Mouse (Mus musculus) liver, adult 2 months (tissue): ENCODE results near the gene Olfr857. TPM values are rescaled to one million over a fixed set of nuclear protein-coding genes. Genes with fewer than 3 reads are reported as not detected.

Experiments
- polyA plus RNA-seq: library from polyadenylated mRNA; depleted of rRNA; stranded (reverse); fragments of >200 nt; gene quantifications from 2 replicates; pipeline ENCODE4 v1.2.3, GENCODE M21; 2012; rRNA removed
- total RNA-seq: library from RNA; depleted of rRNA; stranded (reverse); fragments of >200 nt; gene quantifications from 2 replicates; pipeline ENCODE4 v1.2.3, GENCODE M21; 2014; rRNA removed

The Olfr857 gene
- total and polyA plus RNA-seq, 2 experiments: not detected

Other genes with a start within 250 kb of the Olfr857 start
- gene Olfr850, start 231.2 kb upstream of the Olfr857 start, total RNA-seq: not detected in 2 replicates
- gene Olfr850, start 231.2 kb upstream of the Olfr857 start, polyA plus RNA-seq: not detected in 2 replicates
- gene Olfr851, start 216.1 kb upstream of the Olfr857 start, total RNA-seq: not detected in 2 replicates
- not detected in 2 replicates for gene Olfr851, start 216.1 kb upstream of the Olfr857 start, polyA plus RNA-seq
- gene Olfr853, start 168.4 kb upstream of the Olfr857 start, total RNA-seq: not detected in 2 replicates
- not detected in 2 replicates for gene Olfr853, start 168.4 kb upstream of the Olfr857 start, polyA plus RNA-seq
- gene Olfr854, start 142.1 kb upstream of the Olfr857 start, total RNA-seq: not detected in 2 replicates
- not detected in 2 replicates for gene Olfr854, start 142.1 kb upstream of the Olfr857 start, polyA plus RNA-seq
- gene Olfr855, start 126.8 kb upstream of the Olfr857 start, total RNA-seq: not detected in 2 replicates
- gene Olfr855, start 126.8 kb upstream of the Olfr857 start, polyA plus RNA-seq: not detected in 2 replicates
- gene Zfp317, start 87.3 kb upstream of the Olfr857 start, total RNA-seq: 11.1 and 12.1 TPM in 2 replicates
- 3.1 and 3.2 TPM in 2 replicates for gene Zfp317, start 87.3 kb upstream of the Olfr857 start, polyA plus RNA-seq
- gene Olfr58, start 70.8 kb downstream of the Olfr857 start, total RNA-seq: not detected in 2 replicates
- not detected in 2 replicates for gene Olfr58, start 70.8 kb downstream of the Olfr857 start, polyA plus RNA-seq
- gene Olfr859, start 95.5 kb downstream of the Olfr857 start, total RNA-seq: not detected in 2 replicates
- not detected in 2 replicates for gene Olfr859, start 95.5 kb downstream of the Olfr857 start, polyA plus RNA-seq
- gene Olfr860, start 140.3 kb downstream of the Olfr857 start, total RNA-seq: not detected in 2 replicates
- gene Olfr860, start 140.3 kb downstream of the Olfr857 start, polyA plus RNA-seq: not detected in 2 replicates
- not detected in 2 replicates for gene Olfr862, start 178.6 kb downstream of the Olfr857 start, total RNA-seq
- gene Olfr862, start 178.6 kb downstream of the Olfr857 start, polyA plus RNA-seq: not detected in 2 replicates
- not detected in 2 replicates for gene Olfr77, start 207.4 kb downstream of the Olfr857 start, total RNA-seq
- not detected in 2 replicates for gene Olfr77, start 207.4 kb downstream of the Olfr857 start, polyA plus RNA-seq